Mouse (Mus musculus) urinary bladder, adult 18-20 months (tissue): ENCODE measurements around the gene Plekhg1.

ENCODE experiments used
- DNase-seq, 2 experiments: peaks; one replicate each; pipeline ENCODE4 v3.0.0; 2022; ENCODE audit warnings: low spot score in 2 of 2, mixed read lengths in 2 of 2

Plekhg1 gene

GRCm38 (mm10) chr10:3949306-3949705 lies 209.1 kb downstream of the Plekhg1 start:
- DNase-seq: no peak

GRCm38 (mm10) chr10:3956471-3956870 lies 216.3 kb downstream of the Plekhg1 start:
- DNase-seq: no peak

- DNase-seq: no peak
Measured at GRCm38 (mm10) chr10:3958591-3958990, 218.4 kb downstream of the Plekhg1 start.

GRCm38 (mm10) chr10:3969026-3969425 lies 228.9 kb downstream of the Plekhg1 start:
- no peak for DNase-seq

- DNase-seq: no peak
Measured at GRCm38 (mm10) chr10:3972237-3972636, 232.1 kb downstream of the Plekhg1 start.

GRCm38 (mm10) chr10:3972981-3973588 lies 232.9 kb downstream of the Plekhg1 start, which contains the start of gene Mthfd1l:
Gene Mthfd1l, plus strand, starts transcription at chr10:3973118.
- DNase-seq: peak; percentile 68 to 80

- DNase-seq: peak in 1 of 2 experiments; percentile 84
Measured at GRCm38 (mm10) chr10:3973589-3974070, 233.5 kb downstream of the Plekhg1 start.

- no peak for DNase-seq
Measured at GRCm38 (mm10) chr10:3974380-3974779, 234.2 kb downstream of the Plekhg1 start.

GRCm38 (mm10) chr10:3975898-3976622 lies 235.9 kb downstream of the Plekhg1 start:
- no peak for DNase-seq

- DNase-seq: no peak
Measured at GRCm38 (mm10) chr10:3976623-3977010, 236.5 kb downstream of the Plekhg1 start.

GRCm38 (mm10) chr10:3978326-3978725 lies 238.2 kb downstream of the Plekhg1 start:
- no peak for DNase-seq

GRCm38 (mm10) chr10:3978792-3979488 lies 238.8 kb downstream of the Plekhg1 start:
- no peak for DNase-seq

GRCm38 (mm10) chr10:3980231-3980630 lies 240.1 kb downstream of the Plekhg1 start:
- no peak for DNase-seq

- DNase-seq: no peak
Measured at GRCm38 (mm10) chr10:3990295-3990883, 250.2 kb downstream of the Plekhg1 start.

- DNase-seq: no peak
Measured at GRCm38 (mm10) chr10:3993365-3994102, 253.4 kb downstream of the Plekhg1 start.

- no peak for DNase-seq
Measured at GRCm38 (mm10) chr10:3995277-3995676, 255.1 kb downstream of the Plekhg1 start.

- peak; percentile 23 to 53 for DNase-seq
Measured at GRCm38 (mm10) chr10:3996170-3996876, 256.2 kb downstream of the Plekhg1 start.

GRCm38 (mm10) chr10:3997851-3998426 lies 257.8 kb downstream of the Plekhg1 start:
- DNase-seq: no peak

- no peak for DNase-seq
Measured at GRCm38 (mm10) chr10:4002711-4003110, 262.5 kb downstream of the Plekhg1 start.

- no peak for DNase-seq
Measured at GRCm38 (mm10) chr10:4005191-4005590, 265.0 kb downstream of the Plekhg1 start.
